Mouse (Mus musculus) adrenal gland, postnatal 36 days (tissue): ENCODE results near the gene Mypn. TPM values are rescaled to one million over a fixed set of nuclear protein-coding genes. Genes with fewer than 3 reads are reported as not detected.

Experiments
- DNase-seq, 2 experiments: peaks; one replicate each; pipeline ENCODE4 v3.0.0; 2021; ENCODE audit warnings: mixed read lengths in 1 of 2
- total RNA-seq, 2 experiments: library from RNA; stranded (reverse); gene quantifications; 2 replicates each; pipeline ENCODE4 v1.2.3; 2021

Gene Mypn
- total RNA-seq, 2 experiments from 2014 or later, result 0.46 to 0.59 TPM

DNA sequence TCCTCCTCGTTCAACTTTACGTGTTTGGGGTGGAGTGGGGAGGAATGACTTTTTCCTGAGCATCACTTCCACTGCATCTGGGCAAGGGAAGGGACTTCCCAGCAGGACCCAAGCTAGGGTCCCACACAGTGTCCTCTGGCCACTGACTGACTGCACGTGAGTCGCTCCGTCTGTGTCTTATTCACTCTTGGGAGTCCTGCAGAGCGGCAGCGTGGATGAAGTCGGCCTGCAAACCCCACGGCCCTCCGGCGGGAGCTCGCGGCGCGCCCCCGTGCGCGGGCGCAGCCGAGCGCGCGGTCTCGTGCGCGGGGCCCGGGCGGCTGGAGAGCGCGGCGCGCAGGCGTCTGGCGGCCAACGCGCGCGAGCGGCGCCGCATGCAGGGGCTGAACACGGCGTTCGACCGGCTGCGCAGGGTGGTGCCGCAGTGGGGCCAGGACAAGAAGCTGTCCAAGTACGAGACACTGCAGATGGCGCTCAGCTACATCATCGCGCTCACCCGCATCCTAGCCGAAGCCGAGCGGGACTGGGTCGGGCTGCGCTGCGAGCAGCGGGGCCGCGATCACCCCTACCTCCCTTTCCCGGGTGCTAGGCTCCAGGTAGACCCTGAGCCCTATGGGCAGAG, 103.7 kb downstream of the Mypn start:
- peak; percentile 62 to 64 for DNase-seq

DNA sequence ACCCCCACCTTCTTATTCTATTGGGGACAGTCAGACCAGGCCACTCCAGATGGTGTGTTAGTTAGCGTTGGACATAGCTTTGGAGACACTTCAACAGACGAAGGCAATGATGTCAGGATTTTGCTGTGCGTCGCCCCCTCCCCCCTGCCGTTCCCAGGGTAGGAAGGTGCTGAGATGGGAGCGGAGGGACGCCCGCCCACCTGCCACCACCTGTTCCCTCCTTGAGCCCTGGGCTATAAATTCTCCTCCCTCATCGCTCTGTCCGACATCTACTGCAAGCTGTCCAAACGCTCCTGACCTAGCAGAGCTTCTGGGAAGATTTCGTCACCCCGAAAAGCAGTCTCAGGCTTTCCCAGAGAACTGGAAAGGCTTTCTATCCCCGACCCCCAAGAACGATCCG, 104.2 kb downstream of the Mypn start, which contains the start of gene Atoh7:
Gene Atoh7 (plus strand): TSS at position 131 of the 400 bp plus-strand sequence.
- DNase-seq, result no peak

DNA sequence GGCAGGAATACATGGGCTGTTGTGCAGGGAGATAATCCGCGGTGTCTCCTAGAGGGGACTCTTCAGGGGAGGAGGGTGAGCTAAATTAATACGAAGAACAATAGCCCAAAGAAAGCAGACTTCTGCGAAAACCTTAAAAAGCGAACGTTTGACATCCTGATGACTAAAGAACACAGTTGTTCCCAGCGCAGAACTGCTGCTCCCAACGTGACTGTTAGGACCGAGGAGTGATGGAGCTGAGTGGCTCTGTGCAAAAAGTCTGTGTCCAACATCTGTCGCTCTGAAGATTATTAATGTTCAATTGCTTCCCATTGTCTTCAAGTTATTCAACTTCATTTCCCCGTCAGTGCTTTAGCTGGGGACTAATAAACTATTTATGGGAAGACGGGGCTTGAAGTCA, 105.6 kb downstream of the Mypn start:
- no peak for DNase-seq

DNA sequence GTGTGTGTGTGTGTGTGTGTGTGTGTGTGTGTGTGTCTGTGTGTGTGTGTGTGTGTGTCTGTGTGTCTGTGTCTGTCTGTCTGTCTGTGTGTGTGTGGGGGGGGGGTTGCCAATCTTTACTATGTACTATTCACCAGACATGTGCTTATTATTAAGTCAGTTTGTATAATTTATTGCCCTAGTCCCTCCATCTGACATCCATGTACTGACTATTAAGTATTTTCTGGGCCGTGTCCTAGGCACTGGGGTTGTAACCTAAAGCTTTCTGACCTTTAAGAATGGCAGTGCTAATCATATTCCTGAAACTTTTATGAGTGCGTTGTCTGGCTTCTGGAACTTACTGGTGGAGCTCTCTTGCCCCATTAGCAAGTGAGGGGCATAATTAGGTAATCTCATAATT, 107.0 kb downstream of the Mypn start:
- no peak for DNase-seq

GRCm38 (mm10) chr10:63092616-63093550, 110.9 kb downstream of the Mypn start:
- no peak for DNase-seq

GRCm38 (mm10) chr10:63091915-63092314, 111.8 kb downstream of the Mypn start:
- DNase-seq, result no peak

DNA sequence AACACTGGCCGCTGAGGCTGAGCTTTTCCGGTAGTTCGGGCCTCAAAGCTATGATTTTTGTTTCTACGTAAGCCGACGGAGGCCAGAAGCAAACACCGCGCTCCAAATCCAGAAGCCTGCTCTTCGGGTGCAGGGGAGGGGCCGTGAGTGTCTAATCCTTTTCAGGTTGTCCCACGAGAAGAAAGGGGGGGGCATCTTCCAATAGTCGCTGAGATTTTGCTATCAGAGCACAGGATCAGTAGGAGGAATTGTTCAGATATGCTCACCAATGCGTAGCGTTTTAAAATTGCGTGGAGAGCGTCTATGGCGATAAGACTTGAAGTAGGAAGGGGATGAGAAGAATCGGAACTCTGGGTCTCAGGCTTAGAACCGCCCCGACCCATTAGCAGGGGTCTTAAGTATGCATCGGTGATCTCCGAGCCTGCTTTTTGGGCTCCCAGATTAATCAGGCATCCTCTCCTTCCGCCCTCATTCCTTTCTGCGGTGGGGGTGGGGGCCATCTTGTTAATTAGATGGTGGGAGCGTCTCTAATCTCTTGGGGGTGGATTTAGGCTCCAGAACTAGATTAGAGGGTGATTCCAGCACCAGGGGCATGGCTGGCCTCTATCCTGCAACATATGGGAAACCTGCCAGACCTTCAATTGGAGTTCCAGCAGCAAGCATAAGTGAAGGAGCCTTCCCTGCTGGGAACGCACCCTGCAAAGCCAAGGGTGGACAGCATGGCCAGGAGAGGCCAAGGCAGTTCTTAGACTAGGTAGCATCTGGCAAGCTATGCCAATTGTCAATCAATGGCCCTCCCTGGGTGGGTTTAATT, 113.8 kb downstream of the Mypn start:
- DNase-seq, result peak in 1 of 2 experiments; percentile 6

GRCm38 (mm10) chr10:63089103-63089757, 114.5 kb downstream of the Mypn start:
- no peak for DNase-seq

- no peak for DNase-seq
These were observed 117.4 kb downstream of the Mypn start for GRCm38 (mm10) chr10:63086304-63086703.

DNA sequence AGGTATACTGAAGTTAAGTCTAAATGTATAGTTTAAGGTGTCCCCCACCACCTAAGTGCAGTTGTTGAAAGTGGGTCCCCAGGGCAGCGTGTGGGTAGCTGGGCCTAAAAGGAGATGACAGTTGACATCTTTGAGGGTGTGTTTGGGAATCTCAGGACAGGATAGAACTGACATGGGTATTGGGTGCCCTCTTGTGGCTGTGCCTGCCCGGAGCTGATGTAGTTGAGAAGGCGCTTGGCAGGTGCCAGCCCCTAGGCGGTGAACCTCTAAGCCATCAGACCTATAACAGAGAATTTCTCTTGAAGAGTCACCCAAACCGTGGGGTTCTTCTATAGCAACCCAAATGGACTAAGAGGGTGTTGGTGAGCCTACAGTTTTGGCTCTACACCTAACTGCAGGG, 137.8 kb downstream of the Mypn start:
- DNase-seq, result peak; percentile 84 to 90

Other genes with a start within 250 kb of the Mypn start
- 10 to 100 TPM; 13.2 to 18.8 TPM for gene Rufy2, start 223.7 kb downstream of the Mypn start, total RNA-seq
- gene Hnrnph3, start 179.7 kb downstream of the Mypn start, total RNA-seq, result 10 to 100 TPM; 39.1 to 54.9 TPM
- gene Pbld2, start 179.6 kb downstream of the Mypn start, total RNA-seq, result 1 to 10 TPM; 4.0 to 5.3 TPM
- 1 to 10 TPM; 2.3 to 4.4 TPM for gene Pbld1, start 143.8 kb downstream of the Mypn start, total RNA-seq
- gene Atoh7, start 104.3 kb downstream of the Mypn start, total RNA-seq, result not detected
- 100 to 1,000 TPM; 148 to 204 TPM for gene Herc4, start 39.9 kb upstream of the Mypn start, total RNA-seq
- gene Sirt1, start 177.8 kb upstream of the Mypn start, total RNA-seq, result 10 to 100 TPM; 19.1 to 21.4 TPM
- gene Dnajc12, start 178.5 kb upstream of the Mypn start, total RNA-seq, result 10 to 100 TPM; 16.0 to 19.1 TPM
- not detected for gene Gm7075, start 217.8 kb upstream of the Mypn start, total RNA-seq
- gene Ctnna3, start 226.1 kb upstream of the Mypn start, total RNA-seq, result 1 to 10 TPM in 1 of 2 experiments, under 1 TPM in 1; 0.63 to 1.1 TPM